Mouse (Mus musculus) liver, embryonic 11.5 days (tissue): ENCODE results near the gene Ptpn18. TPM values are rescaled to one million over a fixed set of nuclear protein-coding genes. Genes with fewer than 3 reads are reported as not detected.

Experiments
- ATAC-seq: fragments of 200-750 bp; cut with Nextera tagmentation; replicated peaks from 2 replicates; pipeline ENCODE4 v1.8.0; 2017; ENCODE audit warnings: moderate number of reproducible peaks, mild to moderate bottlenecking, moderate TSS enrichment, moderate library complexity; ENCODE audit not compliant: low FRiP score
- DNase-seq: peaks from one replicate; pipeline ENCODE4 v3.0.0-alpha.2; 2017; ENCODE audit warnings: low spot score
- H3K27ac ChIP-seq: fragments of 300-500 bp; sonication (generic); 2 replicates; pipeline ENCODE4 v1.5.1; 2014; ENCODE audit warnings: mild to moderate bottlenecking, low read depth, low read length, control low read depth
- H3K27me3 ChIP-seq: fragments of 300-500 bp; sonication (generic); replicated peaks from 2 replicates; pipeline ENCODE4 v1.6.1; 2014; ENCODE audit warnings: low read length, mixed read lengths; ENCODE audit not compliant: control insufficient read depth, insufficient read depth
- H3K36me3 ChIP-seq: fragments of 300-500 bp; sonication (generic); 2 replicates; pipeline ENCODE4 v1.6.1; 2014; ENCODE audit warnings: mild to moderate bottlenecking, low read length, moderate library complexity, mixed read lengths; ENCODE audit not compliant: control insufficient read depth, insufficient read depth
- H3K4me1 ChIP-seq: fragments of 300-500 bp; sonication (generic); replicated peaks from 2 replicates; pipeline ENCODE4 v1.6.1; 2014; ENCODE audit warnings: low read length, mixed read lengths; ENCODE audit not compliant: control insufficient read depth, insufficient read depth
- H3K4me2 ChIP-seq: fragments of 300-500 bp; sonication (generic); 2 replicates; pipeline ENCODE4 v1.6.1; 2014; ENCODE audit warnings: mild to moderate bottlenecking, control low read depth, moderate library complexity
- H3K4me3 ChIP-seq: fragments of 300-500 bp; sonication (generic); 2 replicates; pipeline ENCODE4 v1.5.1; 2014; ENCODE audit warnings: low read depth, low read length, control low read depth
- H3K9ac ChIP-seq: fragments of 300-500 bp; sonication (generic); 2 replicates; pipeline ENCODE4 v1.6.1; 2014; ENCODE audit warnings: low read depth, low read length, control low read depth
- H3K9me3 ChIP-seq: fragments of 300-500 bp; sonication (generic); 2 replicates; pipeline ENCODE4 v1.6.1; 2016; ENCODE audit warnings: low read length, inconsistent platforms, mixed read lengths; ENCODE audit not compliant: control insufficient read depth
- WGBS: fragments of 180-500 bp; shearing (Covaris S2); extraction: QIAGEN DNeasy Blood & Tissue Kit; methylation state at CpG from one replicate; pipeline ENCODE4 v1.1.7; 2014; 5-methylcytosine and 5-hydroxymethylcytosine counted together
- polyA plus RNA-seq: library from polyadenylated mRNA; unstranded; fragments of >200 nt; fragmentation: Nextera tagmentation; extraction: Ambion mirVana; gene quantifications from 2 replicates; pipeline ENCODE4 v1.2.1, GENCODE M21; 2014

The Ptpn18 gene
- 23.2 and 23.5 TPM in 2 replicates for polyA plus RNA-seq

DNA sequence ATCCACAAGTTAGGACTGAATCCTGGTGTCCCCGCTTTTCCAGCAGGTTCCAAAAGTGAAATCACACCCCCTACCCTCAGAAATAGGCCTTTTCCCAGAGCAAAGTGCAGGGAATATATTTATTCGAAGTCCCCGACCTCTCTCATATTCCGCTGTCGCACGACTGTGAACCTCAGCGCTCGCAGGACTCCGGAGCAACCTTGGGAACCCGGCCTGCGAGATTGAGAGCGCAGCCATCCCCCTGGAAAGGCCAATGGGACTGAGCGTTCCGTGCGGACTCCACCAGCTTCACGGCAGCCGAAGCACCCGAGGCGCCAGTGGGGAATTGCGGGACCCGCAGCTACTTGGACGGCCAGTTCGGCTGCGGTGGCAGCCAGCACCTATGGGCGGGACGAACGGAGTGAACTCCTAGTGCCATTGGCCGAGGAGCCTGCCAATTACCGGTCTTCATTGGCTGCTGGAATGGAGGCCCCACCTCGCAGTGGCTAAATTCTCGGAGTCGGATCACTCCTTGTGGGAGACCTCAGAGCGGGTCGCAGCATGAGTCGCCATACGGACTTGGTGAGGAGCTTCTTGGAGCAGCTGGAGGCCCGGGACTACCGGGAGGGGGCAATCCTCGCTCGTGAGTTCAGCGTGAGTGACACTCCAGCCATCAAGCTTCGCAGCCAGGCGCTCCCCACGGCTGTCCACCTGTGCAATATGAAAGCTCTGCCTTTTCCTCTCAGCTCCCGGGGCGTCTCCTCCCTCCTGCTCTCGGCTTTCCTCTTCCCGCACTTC is at the start of gene Ptpn18:
TSS of gene Ptpn18 (plus strand) at position 479 of the 777 bp plus-strand sequence.
- no peaks in the 10 kb centered on the region; the same call in 1 of the 2 replicates for H3K4me1 ChIP-seq
- peak within 1 kb of the TSS; percentile 53 for H3K9ac ChIP-seq
- ATAC-seq: peak; percentile 89
- DNase-seq: peak; percentile 91
- under 1% methylated on average over 48 of the region's 48 CpGs for WGBS
- no peaks in the 10 kb centered on the region for H3K36me3 ChIP-seq
- H3K9me3 ChIP-seq: no peaks in the 10 kb centered on the region
- H3K4me2 ChIP-seq: peak within 1 kb of the TSS; percentile 86
- H3K27me3 ChIP-seq: peaks cover 10% of the 10 kb centered on the region
- H3K4me3 ChIP-seq: peak within 1 kb of the TSS; percentile 58
- H3K27ac ChIP-seq: no peak within 1 kb of the TSS

DNA sequence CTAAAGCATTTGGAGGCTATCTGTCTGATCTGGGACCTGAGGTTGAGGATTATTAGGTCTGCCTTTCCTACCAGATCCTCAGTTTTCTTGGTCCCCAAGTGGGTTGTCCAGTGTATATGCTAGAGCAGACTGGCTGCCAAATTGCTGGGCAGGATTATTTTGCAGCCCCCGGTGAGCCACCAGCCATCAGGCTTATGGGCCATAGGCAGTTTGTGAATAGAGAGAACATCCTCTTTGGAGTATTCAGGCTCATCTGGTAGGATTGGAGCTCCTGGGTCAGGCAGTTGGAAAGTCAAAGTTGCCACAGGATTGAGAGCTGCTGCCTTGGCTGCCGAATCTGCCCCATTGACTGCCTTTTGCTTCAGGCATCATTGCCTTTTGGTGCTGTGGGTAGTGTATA is 31.1 kb upstream of the Ptpn18 start:
- Histone ChIP-seq H3K4me2 (no peak overlapping the region), H3K9ac (no peak overlapping the region), H3K36me3 (no peaks in the 10 kb centered on the region), H3K27me3 (no peaks in the 10 kb centered on the region), H3K27ac (no peak overlapping the region), H3K4me1 (no peaks in the 10 kb centered on the region), H3K4me3 (no peak overlapping the region), H3K9me3 (peaks cover 25% of the 10 kb centered on the region; the same call in 1 of the 2 replicates)
- no peak for ATAC-seq
- peak; percentile 28 for DNase-seq
- 90% methylated on average over 2 of the region's 2 CpGs for WGBS

DNA sequence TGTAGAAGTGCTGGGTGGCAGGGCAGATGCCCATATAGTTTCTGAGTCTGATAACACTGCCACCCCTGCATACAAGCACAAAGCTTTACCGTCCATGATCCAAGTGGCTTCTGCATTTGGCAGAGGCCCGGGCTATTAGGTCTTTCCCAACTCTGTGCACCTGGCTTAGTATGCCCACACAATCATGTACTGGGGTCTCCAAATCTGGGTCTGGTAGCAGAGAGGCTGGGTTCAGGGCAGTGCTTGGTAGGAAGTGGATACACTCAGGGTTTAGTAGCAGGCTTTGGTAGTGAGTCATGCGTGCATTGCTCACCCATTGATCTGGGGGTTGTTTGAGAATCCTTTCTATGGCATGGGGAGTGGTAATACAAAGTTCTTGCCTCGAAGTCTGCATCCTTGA is 30.3 kb upstream of the Ptpn18 start:
- no peak overlapping the region for H3K9ac ChIP-seq
- H3K9me3 ChIP-seq: peaks cover 25% of the 10 kb centered on the region; the same call in 1 of the 2 replicates
- H3K4me2 ChIP-seq: no peak overlapping the region
- H3K27ac ChIP-seq: no peak overlapping the region
- no peaks in the 10 kb centered on the region for H3K36me3 ChIP-seq
- DNase-seq (peak; percentile 20), ATAC-seq (no peak)
- no peaks in the 10 kb centered on the region for H3K27me3 ChIP-seq
- 89% methylated on average over 4 of the region's 4 CpGs for WGBS
- no peaks in the 10 kb centered on the region for H3K4me1 ChIP-seq
- no peak overlapping the region for H3K4me3 ChIP-seq

DNA sequence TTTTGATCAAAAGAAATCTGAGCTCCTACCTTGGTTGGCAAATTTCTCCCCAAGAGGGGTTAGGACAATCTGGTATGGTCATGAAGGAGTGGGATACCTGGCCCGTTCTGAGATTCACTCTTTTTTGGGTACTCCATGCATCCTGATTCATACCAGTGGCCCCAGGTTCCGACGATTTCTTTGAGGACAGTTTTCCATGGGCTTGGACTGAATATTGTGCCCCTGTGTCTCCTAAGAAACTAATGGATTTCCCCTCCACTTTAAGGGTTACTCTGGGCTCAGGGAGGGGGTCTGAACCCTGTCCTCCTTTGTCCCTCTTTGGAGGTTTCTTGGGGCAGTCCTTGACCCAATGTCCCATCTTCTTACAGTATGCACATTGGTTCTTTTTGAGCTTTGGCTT is 28.6 kb upstream of the Ptpn18 start:
- no peak for ATAC-seq
- H3K9ac ChIP-seq: no peak overlapping the region
- H3K4me1 ChIP-seq: no peaks in the 10 kb centered on the region
- H3K4me2 ChIP-seq: no peak overlapping the region
- 90% methylated on average over 3 of the region's 3 CpGs for WGBS
- H3K27ac ChIP-seq: no peak overlapping the region
- DNase-seq: no peak
- H3K4me3 ChIP-seq: no peak overlapping the region
- no peaks in the 10 kb centered on the region for H3K27me3 ChIP-seq
- no peaks in the 10 kb centered on the region for H3K36me3 ChIP-seq
- H3K9me3 ChIP-seq: peaks cover 25% of the 10 kb centered on the region; the same call in 1 of the 2 replicates

DNA sequence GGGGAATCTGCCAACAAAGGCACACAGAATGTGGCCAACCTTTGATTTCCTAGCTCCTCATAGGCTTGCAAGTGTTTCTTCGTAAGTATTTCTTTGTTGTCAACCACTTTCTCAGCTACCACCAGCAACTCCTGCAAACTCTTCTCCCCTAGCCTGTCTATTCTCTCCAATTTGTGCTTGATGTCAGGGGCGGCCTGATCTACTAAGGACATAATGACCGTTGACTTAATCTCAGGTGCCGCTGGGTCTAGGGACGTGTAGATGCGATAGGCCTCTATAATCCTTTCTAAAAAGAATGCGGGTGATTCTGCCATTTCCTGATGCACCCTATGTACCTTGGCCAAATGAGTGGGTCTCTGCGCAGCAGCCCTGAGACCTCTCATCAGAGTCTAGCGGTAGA is 28.1 kb upstream of the Ptpn18 start:
- Histone ChIP-seq H3K9ac (no peak overlapping the region), H3K27ac (no peak overlapping the region), H3K27me3 (no peaks in the 10 kb centered on the region), H3K4me2 (no peak overlapping the region), H3K4me1 (no peaks in the 10 kb centered on the region), H3K9me3 (peaks cover 25% of the 10 kb centered on the region; the same call in 1 of the 2 replicates), H3K36me3 (no peaks in the 10 kb centered on the region), H3K4me3 (no peak overlapping the region)
- WGBS: 97% methylated on average over 9 of the region's 9 CpGs
- no peak for ATAC-seq
- peak; percentile 16 for DNase-seq

DNA sequence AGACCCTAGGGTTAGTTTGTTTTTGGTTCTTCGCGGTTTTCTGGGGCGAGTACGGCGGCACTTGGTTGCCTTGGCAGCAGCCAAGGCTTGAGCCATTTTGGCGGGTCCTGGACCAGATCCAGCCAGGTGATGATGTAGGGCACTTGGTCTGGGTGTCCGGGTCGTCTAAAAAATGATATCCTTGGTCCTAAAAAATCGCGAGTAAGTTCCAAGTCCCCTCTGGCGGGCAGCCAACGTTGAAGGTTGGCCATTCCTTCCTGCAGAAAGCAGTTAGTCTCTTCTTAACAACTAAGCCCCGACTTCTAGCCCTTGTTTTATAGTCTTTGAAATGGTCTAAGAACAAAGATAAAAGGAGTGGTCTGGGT is 27.2 kb upstream of the Ptpn18 start:
- H3K4me1 ChIP-seq: no peaks in the 10 kb centered on the region
- H3K9me3 ChIP-seq: peaks cover 25% of the 10 kb centered on the region; the same call in 1 of the 2 replicates
- H3K27me3 ChIP-seq: no peaks in the 10 kb centered on the region
- WGBS: 66% methylated on average over 13 of the region's 13 CpGs
- no peak overlapping the region for H3K9ac ChIP-seq
- no peaks in the 10 kb centered on the region for H3K36me3 ChIP-seq
- peak overlapping the region; percentile 78 for H3K4me2 ChIP-seq
- no peak overlapping the region for H3K27ac ChIP-seq
- peak overlapping the region; percentile 77 for H3K4me3 ChIP-seq
- DNase-seq (no peak), ATAC-seq (no peak)

DNA sequence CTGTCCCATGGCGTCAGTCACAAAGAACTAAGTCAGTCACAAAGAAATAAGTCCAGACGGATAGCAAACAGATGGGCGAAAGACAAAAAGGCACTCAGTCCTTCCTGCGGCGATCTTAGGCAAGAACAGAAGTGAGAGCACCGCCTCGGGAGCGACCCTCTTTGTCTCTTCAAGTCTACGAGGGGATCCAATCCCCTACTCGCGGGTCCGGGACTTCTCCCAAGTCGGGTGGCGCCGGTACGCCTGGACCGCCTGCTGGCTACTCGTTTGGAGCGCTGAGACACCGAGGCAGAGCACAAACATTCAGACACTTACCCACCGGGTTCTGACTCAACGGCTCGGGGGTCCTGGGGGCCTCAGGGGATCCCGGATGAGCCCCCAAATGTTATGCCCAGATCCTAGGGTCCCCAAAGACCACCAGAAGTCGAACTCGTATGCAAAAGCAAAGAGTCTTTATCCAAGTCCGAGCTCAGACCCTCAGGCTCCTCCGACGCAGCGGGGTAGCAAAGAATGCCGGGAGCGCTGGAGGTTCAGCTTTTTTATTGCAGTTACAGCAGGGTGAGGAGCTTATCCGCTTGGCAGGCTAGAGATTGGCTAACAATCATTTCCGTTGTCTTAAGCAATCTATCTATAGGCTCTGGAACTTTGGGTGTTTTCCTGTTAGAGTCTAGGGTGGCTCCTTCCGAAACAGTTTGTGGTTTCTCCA is 26.6 kb upstream of the Ptpn18 start:
- Histone ChIP-seq H3K9me3 (peaks cover 25% of the 10 kb centered on the region; the same call in 1 of the 2 replicates), H3K27ac (peak overlapping the region; percentile 42; the same call in 1 of the 2 replicates), H3K4me3 (peak overlapping the region; percentile 77), H3K27me3 (no peaks in the 10 kb centered on the region), H3K4me1 (no peaks in the 10 kb centered on the region), H3K4me2 (peak overlapping the region; percentile 78), H3K9ac (peak overlapping the region; percentile 51), H3K36me3 (no peaks in the 10 kb centered on the region)
- whole genome bisulfite sequencing: 20% methylated on average over 35 of the region's 35 CpGs
- ATAC-seq (peak; percentile 46), DNase-seq (peak; percentile 60)

DNA sequence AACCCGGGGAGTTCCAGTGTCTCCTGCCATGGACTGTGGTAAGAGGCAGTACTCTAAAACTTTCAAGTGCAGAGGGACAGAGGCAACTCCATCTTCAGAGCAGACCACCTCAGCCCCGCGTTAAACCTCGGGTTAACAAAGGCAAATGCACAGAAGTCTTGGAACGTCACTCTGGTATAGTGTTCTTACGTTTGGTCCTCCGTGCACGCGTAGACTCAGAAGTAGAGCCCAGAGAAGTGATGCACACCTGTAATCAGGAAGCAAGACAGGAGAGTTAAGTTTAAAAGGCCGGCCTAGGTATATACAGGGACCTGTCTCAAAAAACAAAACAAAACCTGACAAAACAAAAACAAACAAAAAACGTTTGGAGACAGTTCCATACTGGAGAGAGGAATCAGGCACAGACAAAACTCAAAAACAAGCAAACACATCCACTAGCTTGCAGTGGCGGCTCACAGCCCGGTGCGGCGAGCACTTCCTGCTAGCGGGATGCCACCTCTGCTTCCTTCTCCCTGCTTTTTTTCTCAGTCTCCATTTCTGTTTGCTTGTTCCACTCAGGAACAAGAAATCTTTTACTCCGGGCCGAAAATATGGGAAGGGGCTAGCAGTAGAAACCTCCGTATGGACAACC is 25.6 kb upstream of the Ptpn18 start:
- H3K4me3 ChIP-seq: peak overlapping the region; percentile 77
- peak overlapping the region; percentile 55 for H3K9ac ChIP-seq
- 14% methylated on average over 19 of the region's 19 CpGs for WGBS
- H3K4me1 ChIP-seq: no peaks in the 10 kb centered on the region; the same call in 1 of the 2 replicates
- DNase-seq (peak; percentile 53), ATAC-seq (no peak)
- no peaks in the 10 kb centered on the region for H3K36me3 ChIP-seq
- no peaks in the 10 kb centered on the region for H3K27me3 ChIP-seq
- peak overlapping the region; percentile 42 for H3K27ac ChIP-seq
- H3K4me2 ChIP-seq: peak overlapping the region; percentile 78
- H3K9me3 ChIP-seq: peaks cover 25% of the 10 kb centered on the region; the same call in 1 of the 2 replicates
